Mouse (Mus musculus) activated CD4-positive, CD25-positive, alpha-beta regulatory T cell (primary cell): ENCODE data around the gene Inpp4b. TPM values are rescaled to one million over a fixed set of nuclear protein-coding genes. Genes with fewer than 3 reads are reported as not detected.

Experiments used
- polyA plus RNA-seq, 2 experiments: library from polyadenylated mRNA; unstranded; fragments of 100-300 nt; shearing (Covaris generic); gene quantifications; one replicate each; pipeline ENCODE4 v1.2.1; 2017

Gene Inpp4b
- polyA plus RNA-seq, result 100 to 1,000 TPM; 504 to 507 TPM

GRCm38 (mm10) chr8:81342236-81342998 is at the start of gene Inpp4b:
Gene Inpp4b, plus strand, starts transcription at chr8:81342556.

